Mouse (Mus musculus): ENCODE measurements at regions not wholly inside any gene's neighbourhood (a gene's known extent, or its start where the extent isn't known, plus 50 kb on each side); places are given as distances from the start of the nearest gene placed in this dataset.

DNA sequence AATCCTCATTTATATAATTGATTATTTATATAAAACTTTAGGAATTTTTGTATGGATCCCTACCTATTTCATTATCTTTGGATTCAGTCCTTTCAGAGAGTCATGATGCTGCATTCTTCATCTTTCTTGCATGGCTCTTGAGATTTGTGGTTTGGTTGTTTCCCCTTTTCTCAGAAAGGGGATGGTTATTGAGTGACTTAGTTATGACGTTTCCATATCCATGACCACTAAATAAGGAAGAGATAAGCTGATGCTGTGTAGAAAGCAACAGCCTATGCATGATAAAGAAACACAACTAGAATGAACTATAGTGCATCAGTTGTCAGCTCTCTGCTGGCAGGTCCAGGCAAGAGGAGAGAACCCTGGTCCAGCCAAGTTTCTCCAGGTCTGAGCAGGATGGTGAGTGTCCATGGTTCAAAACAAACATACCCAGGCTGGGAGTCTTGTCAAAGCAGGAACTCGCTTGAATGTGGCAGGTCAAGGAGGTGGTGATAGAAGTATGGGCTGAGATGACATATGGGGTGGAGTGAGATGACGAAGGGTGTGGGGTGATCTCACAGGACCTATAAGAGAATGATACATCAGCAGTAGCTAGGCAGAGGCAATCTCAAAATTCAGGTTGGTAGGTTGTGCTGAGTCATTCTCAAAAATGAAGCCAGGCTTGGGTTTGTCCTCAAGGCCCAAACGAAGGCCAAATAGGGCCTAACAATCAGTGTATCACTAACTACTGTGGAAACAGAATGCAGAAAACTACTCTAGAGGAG, 196.5 kb downstream of the Ahr start:
- no peak for TF ChIP-seq CTCF (IDR thresholded peaks at IDR 0.05; ENCODE audit: control insufficient read depth, insufficient read depth, insufficient replicate concordance, low read depth, low read length)
- TF ChIP-seq POLR2A (IDR thresholded peaks at IDR 0.05; ENCODE audit: control insufficient read depth, low read depth, low read length) = no peak

Measured in testis, adult 2 months (tissue).